Mouse (Mus musculus): ENCODE results near the gene Hk1.

The Hk1 gene

DNA sequence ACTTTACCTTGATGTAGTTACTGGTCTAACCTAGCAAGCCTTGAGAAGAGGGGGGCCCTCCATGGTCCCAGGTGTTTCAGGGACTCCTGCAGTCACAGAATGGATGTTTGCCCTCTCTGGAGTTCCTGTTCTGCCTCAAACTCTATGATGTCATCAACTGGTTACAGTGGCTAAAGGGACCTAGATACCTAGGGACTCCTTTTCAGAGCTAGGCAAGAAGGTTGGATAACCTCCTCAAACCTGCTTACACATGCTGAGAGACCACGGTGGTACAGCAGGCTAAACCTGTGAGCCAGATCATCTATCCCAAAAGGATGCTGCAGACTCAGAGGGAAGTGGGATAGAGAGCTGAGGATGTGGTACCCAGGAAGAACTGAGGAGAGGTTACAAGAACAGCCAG is at the start of gene Hk1:
Gene Hk1 (minus strand): TSS at position 101 of the 400 bp plus-strand sequence.
- no peak for DNase-seq

DNA sequence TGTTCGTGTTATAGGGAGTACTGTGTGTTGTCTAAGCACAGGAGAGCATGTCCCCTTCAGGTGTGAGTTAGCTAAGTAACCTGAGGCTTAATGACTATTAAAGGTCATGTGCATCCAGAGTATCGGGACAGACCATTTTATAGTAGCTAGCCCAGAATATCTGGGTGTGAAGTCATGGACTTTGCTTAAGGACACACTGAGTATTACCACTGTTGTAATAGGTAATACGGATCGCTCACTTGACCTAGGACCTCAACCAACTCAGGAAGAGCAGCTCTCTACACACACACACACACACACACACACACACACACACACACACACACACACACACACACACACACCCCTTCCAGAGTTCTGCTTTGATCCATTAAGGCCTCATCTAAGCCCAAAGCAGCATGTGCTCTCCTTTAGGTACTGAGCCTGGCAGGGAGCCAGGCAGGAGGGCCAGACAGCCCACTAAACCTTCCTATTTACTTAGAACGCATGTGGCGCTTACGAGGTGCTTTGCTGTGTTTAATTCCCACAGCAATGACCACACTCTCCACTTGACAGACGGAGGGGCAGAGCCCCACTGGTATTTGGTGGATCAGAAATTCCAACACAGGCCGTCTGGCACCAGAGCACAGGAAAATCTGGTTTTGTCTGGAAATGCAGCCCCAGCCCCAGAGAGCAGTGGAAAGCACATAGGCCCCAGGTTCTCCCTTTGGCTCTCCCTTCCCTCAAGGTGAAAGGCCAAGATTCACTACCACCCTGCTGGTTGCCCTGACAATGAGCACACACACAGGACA is 45.6 kb upstream of the Hk1 start:
- DNase-seq, result no peak

GRCm38 (mm10) chr10:62422255-62422654 is 42.5 kb upstream of the Hk1 start, which contains the start of gene Hkdc1:
Gene Hkdc1, minus strand, starts transcription at chr10:62422491.
- DNase-seq, result no peak

- DNase-seq, result no peak
These were observed 41.4 kb upstream of the Hk1 start for GRCm38 (mm10) chr10:62421127-62421526.

DNA sequence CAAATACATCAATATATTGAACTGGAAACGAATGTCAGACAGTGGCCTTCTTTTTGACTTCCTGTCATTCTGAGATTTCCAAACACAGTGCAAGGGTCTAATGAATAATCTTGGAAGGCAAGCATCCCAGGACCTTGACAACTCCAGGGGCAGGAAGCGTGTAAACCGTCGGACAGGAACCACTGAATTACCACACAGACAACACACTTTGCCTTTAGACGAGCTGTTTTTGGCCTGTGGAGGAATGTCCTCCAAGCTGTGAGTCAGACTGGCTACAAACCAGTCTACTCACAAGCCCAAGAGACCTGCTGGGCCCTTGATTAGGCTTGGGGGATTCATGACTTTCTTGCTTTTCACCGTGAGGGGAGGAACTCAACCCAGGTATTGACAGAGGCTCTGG is 40.7 kb upstream of the Hk1 start:
- no peak for DNase-seq

DNA sequence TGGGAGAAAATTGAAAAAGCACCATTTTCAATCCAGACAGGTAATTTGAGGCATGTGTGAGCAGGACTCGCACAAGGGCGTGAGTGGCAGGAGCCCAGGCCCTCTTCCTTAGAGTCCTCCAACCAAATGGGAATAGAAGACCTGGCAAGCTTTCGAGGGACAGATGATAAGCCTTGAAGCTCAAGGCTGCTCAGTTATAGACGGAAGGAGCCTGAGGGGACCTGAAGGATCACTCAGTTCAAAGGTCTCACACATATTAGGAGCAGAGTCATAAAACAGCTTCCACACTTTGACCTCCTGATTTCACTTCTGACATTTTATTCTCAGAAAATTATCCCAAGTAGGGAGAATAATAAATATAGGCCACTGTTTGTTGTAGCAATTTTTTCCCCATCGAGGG is 39.7 kb upstream of the Hk1 start:
- no peak for DNase-seq

GRCm38 (mm10) chr10:62418831-62419356 is 39.2 kb upstream of the Hk1 start:
- DNase-seq, result no peak

- no peak for DNase-seq
These were observed 33.9 kb upstream of the Hk1 start for GRCm38 (mm10) chr10:62413606-62413982.

GRCm38 (mm10) chr10:62412906-62413605 is 33.3 kb upstream of the Hk1 start:
- DNase-seq, result no peak

GRCm38 (mm10) chr10:62411431-62412410 is 32.0 kb upstream of the Hk1 start:
- DNase-seq, result peak; percentile 22

- DNase-seq, result peak; percentile 81
These were observed 31.2 kb upstream of the Hk1 start for GRCm38 (mm10) chr10:62410943-62411342.

DNA sequence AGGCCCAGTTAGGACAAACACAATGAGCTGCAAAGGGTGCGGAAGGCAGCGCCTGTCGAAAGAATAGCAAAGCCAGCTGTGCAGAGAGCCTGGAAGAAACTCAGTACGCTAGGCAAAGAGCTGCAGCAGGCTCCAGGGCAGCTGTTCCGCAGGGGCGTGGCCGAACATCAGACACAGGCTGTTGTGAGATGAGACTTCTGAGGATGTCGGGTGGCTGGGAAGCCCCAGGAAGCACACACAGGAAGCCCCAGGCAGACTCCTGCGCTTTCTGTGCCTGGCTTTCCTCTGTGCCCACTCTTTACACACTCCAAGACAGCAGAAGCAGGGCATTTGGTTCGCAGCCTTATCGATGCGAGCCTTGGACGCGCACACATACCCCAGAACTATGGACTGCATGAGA is 25.2 kb upstream of the Hk1 start:
- no peak for DNase-seq

DNA sequence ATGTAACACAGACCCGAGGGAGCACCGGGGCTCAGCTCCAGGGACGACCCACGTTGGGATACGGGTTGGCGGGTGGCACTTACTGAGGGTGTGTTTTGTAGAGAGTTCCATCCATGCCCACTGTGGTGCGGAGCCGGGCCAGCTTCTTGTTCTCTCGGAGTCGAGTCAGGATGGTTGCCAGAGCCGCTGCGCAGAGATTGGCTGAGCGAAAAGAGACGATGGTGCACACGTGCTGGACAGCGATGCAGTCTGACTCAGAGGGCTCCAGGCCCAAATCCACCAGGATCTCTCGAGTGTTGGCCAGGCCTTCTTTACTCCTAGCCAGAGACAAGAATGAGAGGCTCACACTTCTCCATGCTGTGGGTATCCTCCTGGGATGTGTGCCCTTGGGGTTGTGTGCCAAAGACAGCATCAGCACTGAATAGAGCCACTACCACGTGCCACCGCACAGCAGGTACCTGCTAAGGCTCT is 22.0 kb upstream of the Hk1 start:
- DNase-seq, result peak; percentile 35

- no peak for DNase-seq
These were observed 3.3 kb upstream of the Hk1 start for GRCm38 (mm10) chr10:62383011-62383410.

GRCm38 (mm10) chr10:62380936-62381335 is 1.2 kb upstream of the Hk1 start:
- peak; percentile 12 for DNase-seq

DNA sequence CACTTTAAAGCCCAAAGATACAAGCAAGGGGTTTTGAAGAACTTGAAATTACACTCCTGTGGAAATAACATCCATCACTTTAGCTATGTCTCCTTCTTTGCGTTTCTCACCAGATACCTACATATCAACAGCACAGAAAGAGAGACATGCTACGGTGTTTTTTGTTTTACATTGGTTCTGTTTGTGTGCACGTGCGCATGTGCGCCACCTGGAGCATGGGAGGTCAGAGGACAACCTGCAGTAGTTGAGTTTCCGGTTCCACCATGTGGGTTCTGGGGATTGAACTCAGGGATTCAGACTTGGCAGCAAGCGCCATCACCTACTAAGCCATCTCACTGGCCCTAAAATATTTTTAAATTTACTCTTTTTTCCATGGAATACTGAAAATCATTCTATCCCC is 20.9 kb downstream of the Hk1 start:
- no peak for DNase-seq

DNA sequence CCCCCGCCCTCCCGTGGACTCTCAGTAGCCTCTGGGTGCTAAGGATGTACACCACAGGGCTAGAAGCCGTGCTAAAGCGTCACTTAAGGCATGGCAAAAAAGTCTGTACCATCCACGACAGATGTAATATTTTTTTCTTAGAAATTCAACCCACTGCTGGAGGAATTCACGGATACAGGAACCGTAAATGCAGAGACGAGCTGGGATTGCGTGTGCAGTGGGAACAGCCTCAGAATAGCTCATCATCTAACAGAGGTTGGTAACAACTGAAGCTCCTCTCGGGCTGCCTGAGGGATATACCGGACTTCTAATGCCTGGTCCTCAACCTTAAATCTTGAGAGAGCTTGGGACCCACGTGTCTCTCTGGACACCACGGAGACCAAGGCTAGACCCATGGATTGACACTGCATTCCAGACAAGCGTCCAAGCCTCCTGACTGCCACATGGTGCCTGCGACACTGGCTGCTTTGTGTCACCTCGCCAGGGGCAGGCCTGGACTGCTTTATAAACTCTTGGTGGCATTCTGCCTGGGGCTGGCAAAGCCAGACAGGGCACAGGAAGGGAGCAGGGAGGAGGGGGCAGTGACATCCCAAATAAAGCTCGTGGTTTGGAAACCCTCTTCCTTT is 23.5 kb downstream of the Hk1 start:
- DNase-seq, result peak; percentile 31

GRCm38 (mm10) chr10:62345147-62345546 is 34.6 kb downstream of the Hk1 start:
- DNase-seq, result no peak

GRCm38 (mm10) chr10:62344004-62344752 is 35.5 kb downstream of the Hk1 start:
- no peak for DNase-seq

GRCm38 (mm10) chr10:62342512-62342911 is 37.2 kb downstream of the Hk1 start:
- peak; percentile 16 for DNase-seq

- peak; percentile 32 for DNase-seq
These were observed 37.8 kb downstream of the Hk1 start for GRCm38 (mm10) chr10:62341956-62342355.
